ENCODE assay signal across 8 mouse cellular contexts in the genomic region with DNA sequence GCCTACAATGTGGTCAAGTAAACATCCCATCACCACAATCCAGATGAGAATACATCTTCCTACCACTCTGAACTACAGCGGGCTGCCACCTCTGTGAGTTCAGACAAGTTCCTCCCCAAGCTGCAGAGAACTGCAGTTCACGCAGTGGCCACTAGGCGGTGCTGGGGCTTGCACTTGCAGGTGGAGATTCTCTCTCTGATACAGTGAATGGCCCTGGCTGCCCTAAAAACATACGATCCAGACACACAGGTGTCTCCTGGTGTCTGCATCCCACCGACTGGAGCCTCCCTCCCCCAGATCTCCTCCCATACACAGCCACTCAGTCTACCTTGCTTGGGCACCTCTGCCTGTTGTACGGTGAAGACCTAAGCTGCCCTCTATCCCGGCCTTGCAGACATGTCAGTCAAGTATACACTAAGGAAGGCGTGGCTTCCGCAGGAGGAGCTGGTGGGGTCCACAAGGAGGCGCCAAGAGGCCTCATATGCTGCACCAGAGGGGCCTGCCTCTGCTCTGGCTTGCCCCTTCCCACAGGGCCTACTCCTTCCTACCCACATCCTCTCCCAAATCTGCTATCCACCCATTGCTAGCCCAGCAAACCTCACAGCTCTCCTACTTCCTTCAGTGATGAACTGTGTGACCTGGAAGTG. TPM values are rescaled to one million over a fixed set of nuclear protein-coding genes. Genes with fewer than 3 reads are reported as not detected.
DNase-seq lines count a peak whose midpoint lies in the region; ATAC-seq lines count a peak whose summit lies in the region.

No protein-coding gene starts in this region.

- H3K9ac ChIP-seq in hindbrain, embryonic 13.5 days, result 0 out of 2 replicates have a peak overlapping the region, but pooled peaks have one; percentile 24

- peaks cover 46% of the 10 kb centered on the region for H3K4me1 ChIP-seq in hindbrain, embryonic 13.5 days (replicated peaks)

- H3K4me2 ChIP-seq in hindbrain, embryonic 13.5 days, result peak overlapping the region; percentile 30; the same call in 1 of the 2 replicates

- H3K27me3 ChIP-seq in hindbrain, embryonic 13.5 days, result no peaks in the 10 kb centered on the region

- peak; percentile 71 for ATAC-seq in hindbrain, embryonic 13.5 days (ENCODE audit: low FRiP score)

- peaks cover 66% of the 10 kb centered on the region for H3K36me3 ChIP-seq in hindbrain, embryonic 13.5 days

- 5% methylated on average over 10 of the region's 10 CpGs for WGBS in hindbrain, embryonic 13.5 days

- no peaks in the 10 kb centered on the region for H3K9me3 ChIP-seq in hindbrain, embryonic 13.5 days

- peak; percentile 93 for DNase-seq in NIH3T3 (ENCODE audit: low read depth)
- peak; percentile 96 to 99 for DNase-seq in cerebellum, postnatal 10 days
- peak; percentile 81 to 94 for DNase-seq in frontal cortex, postnatal 14 days (ENCODE audit: low spot score in 2 of 2)
- DNase-seq in layer of hippocampus, postnatal 14 days (ENCODE audit: low spot score in 2 of 2), result peak; percentile 89 to 92
- DNase-seq in lung, postnatal 14 days, result peak; percentile 95
- peak; percentile 65 for DNase-seq in retina, adult 2 months (ENCODE audit: low read depth, low spot score)
- peak; percentile 94 to 97 for DNase-seq in thymus, postnatal 36 days

- H3K4me3 ChIP-seq in hindbrain, embryonic 13.5 days, result no peak overlapping the region

- 0 out of 2 replicates have a peak overlapping the region, but pooled peaks have one; percentile 30 for H3K27ac ChIP-seq in hindbrain, embryonic 13.5 days

RNA-seq across cellular contexts. Expression of a gene that starts 11.0 kb away (rescaled TPM):
- 0.16 and 0.29 TPM in 2 replicates for polyA plus RNA-seq in hindbrain, embryonic 13.5 days (2015; fragmentation: Nextera tagmentation; extraction: Ambion mirVana)
- not detected for total RNA-seq in layer of hippocampus, postnatal 14 days (2021)

RNA-seq across cellular contexts. Expression of a gene that starts 46.6 kb away (rescaled TPM):
- polyA plus RNA-seq in hindbrain, embryonic 13.5 days (2015; fragmentation: Nextera tagmentation; extraction: Ambion mirVana), result 4.7 and 5.2 TPM in 2 replicates
- total RNA-seq in layer of hippocampus, postnatal 14 days (2021), result 10 to 100 TPM; 28.6 to 35.0 TPM
